Comparison of ENCODE assay signal across 16 mouse cellular contexts in genomic region chr3:47818361-47818760, GRCm38 (mm10).
"Had no signal": no experiment of that assay in that cellular context is flagged by ENCODE, and none has a peak within 500 bp of the region (broad histone marks: within the 10 kb centered on the region; RNA-seq: fewer than 3 reads in every experiment).

No protein-coding gene starts in this region.

- DNase-seq: cerebellum, adult 8-10 months; cerebellum, adult 9-10 months; cerebellum, adult 9-11 months; cerebellum, postnatal 10 days; cerebellum, postnatal 14 days; cerebellum, postnatal 25 days; cerebellum, postnatal 36 days; embryo, embryonic 11 days; forebrain, postnatal 0 days; gastrocnemius, adult 2 months; gastrocnemius, postnatal 10 days; gastrocnemius, postnatal 14 days; gastrocnemius, postnatal 25 days; gastrocnemius, postnatal 36 days; heart, adult 18-20 months; heart, adult 2 months had no signal
